Mouse (Mus musculus) olfactory bulb, adult 2 months (tissue): ENCODE results near the gene Bdh1.
"Not testable (repeated sequence)": the region's sequence is repeated elsewhere in the genome, so short reads cannot be mapped to it uniquely, and the experiment has no call there.

Experiments used
- CTCF ChIP-seq: fragments of 200-500 bp; IDR thresholded peaks from 2 replicates; pipeline ENCODE4 v1.5.1; 2012; ENCODE audit warnings: low read depth, mild to moderate bottlenecking, low read length, moderate library complexity; ENCODE audit not compliant: insufficient read depth
- POLR2A ChIP-seq: fragments of 200-500 bp; IDR thresholded peaks from 2 replicates; pipeline ENCODE4 v1.6.1; 2012; ENCODE audit warnings: mild to moderate bottlenecking, low read depth, low read length, moderate library complexity; ENCODE audit not compliant: insufficient read depth

DNA sequence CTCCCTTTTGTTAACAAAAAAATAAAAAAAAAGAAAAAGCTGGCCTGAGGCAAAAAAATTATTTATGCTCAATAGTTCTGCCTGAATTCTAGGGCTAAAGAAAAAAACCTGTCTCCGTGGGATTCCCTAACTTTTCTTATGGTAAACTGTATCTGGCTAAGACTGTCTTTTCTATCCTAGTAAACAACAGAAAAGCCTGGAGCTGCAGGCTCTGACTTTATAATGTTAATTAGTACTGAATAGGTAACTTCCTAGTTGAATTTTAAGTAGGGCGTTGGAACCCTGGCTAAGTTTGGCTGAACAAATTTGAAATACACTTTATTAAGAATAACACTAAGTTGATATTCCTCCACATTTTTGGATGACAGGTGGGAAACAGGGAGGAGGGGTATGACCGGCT, 33.8 kb upstream of the Bdh1 start:
- not testable (repeated sequence) for TF ChIP-seq CTCF, POLR2A
